Mouse (Mus musculus) midbrain, embryonic 10.5 days (tissue): ENCODE measurements at regions not wholly inside any gene's neighbourhood (a gene's known extent, or its start where the extent isn't known, plus 50 kb on each side); places are given as distances from the start of the nearest gene placed in this dataset.

Source experiments
- DNase-seq: peaks from one replicate; pipeline ENCODE4 v3.0.0-alpha.2; 2017; ENCODE audit warnings: low spot score
- H3K27ac ChIP-seq: fragments of 300-500 bp; sonication (generic); replicated peaks from 2 replicates; pipeline ENCODE4 v1.5.1; 2016; ENCODE audit warnings: mild to moderate bottlenecking
- H3K27me3 ChIP-seq: fragments of 300-500 bp; sonication (generic); 2 replicates; pipeline ENCODE4 v1.6.1; 2016; ENCODE audit warnings: low read depth, mild to moderate bottlenecking; ENCODE audit not compliant: poor library complexity, severe bottlenecking
- H3K36me3 ChIP-seq: fragments of 300-500 bp; sonication (generic); 2 replicates; pipeline ENCODE4 v1.6.1; 2016; ENCODE audit warnings: mild to moderate bottlenecking, moderate library complexity
- H3K4me1 ChIP-seq: fragments of 300-500 bp; sonication (generic); 2 replicates; pipeline ENCODE4 v1.6.1; 2016
- H3K4me3 ChIP-seq: fragments of 300-500 bp; sonication (generic); 2 replicates; pipeline ENCODE4 v1.5.1; 2016; ENCODE audit warnings: mild to moderate bottlenecking, moderate library complexity
- H3K9me3 ChIP-seq: fragments of 300-500 bp; sonication (generic); replicated peaks from 2 replicates; pipeline ENCODE4 v1.6.1; 2016; ENCODE audit warnings: mild to moderate bottlenecking
- WGBS: fragments of 180-500 bp; shearing (Covaris S2); methylation state at CpG from one replicate; pipeline ENCODE4 v1.1.7; 2016; 5-methylcytosine and 5-hydroxymethylcytosine counted together

DNA sequence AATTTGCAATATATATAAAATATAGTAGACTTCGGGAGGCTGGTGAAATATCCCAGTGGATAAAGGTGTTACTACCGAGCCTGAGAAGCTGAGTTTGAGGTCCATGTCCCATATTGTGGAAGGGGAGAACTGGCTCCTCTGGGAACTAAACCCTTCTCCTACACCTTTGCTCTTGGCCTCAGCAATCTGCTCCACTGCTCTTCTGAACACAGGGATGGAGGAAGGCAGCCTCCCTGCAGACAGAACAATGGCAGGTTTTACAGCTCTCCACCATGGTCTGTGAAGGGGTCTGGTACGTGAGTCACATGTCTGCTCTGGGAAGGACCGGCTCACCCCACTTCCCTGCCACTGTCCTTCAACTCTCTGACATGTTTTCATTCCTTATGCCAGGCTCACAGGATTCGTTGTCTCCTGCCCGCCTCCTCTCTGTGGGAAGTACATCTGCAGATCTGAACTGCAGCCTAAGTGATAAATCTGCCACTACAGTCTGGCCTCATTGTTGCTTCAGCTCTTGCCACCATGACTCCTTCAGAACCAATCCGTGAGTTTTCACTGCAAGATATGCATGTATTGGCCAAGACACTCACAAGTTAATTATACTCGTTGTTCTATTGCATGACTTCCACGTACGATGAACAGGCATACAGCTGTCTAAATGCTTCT is 220.0 kb upstream of the Gm9767 start:
- H3K27me3 ChIP-seq, result no peaks in the 10 kb centered on the region
- DNase-seq, result no peak
- no peak overlapping the region for H3K27ac ChIP-seq
- H3K36me3 ChIP-seq, result no peaks in the 10 kb centered on the region
- H3K4me1 ChIP-seq, result no peaks in the 10 kb centered on the region
- H3K4me3 ChIP-seq, result no peak overlapping the region
- WGBS, result 76% methylated on average over 10 of the region's 10 CpGs
- H3K9me3 ChIP-seq, result no peaks in the 10 kb centered on the region

DNA sequence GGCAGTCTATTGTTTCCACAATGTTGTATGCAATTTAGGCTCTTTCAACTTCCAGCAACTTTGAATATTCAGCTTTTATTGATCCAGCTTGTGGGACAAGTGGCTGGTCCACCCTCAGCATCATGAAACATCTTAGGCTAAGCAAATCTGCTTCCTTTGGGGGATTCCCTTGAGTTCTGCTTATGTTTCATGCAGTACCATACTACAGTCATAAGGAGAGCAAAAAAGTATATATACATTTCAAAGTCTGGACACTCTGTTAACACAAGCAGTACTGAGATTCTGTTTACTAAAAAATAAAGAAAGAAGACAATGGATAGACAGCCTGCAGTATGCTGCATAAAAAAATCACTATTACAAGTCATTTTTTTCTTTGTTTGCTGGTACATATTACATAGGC is 233.7 kb upstream of the Gm9767 start:
- no peaks in the 10 kb centered on the region for H3K27me3 ChIP-seq
- no peaks in the 10 kb centered on the region for H3K4me1 ChIP-seq
- no peaks in the 10 kb centered on the region for H3K9me3 ChIP-seq
- no peak for DNase-seq
- H3K36me3 ChIP-seq, result no peaks in the 10 kb centered on the region
- H3K27ac ChIP-seq, result no peak overlapping the region
- no peak overlapping the region for H3K4me3 ChIP-seq

DNA sequence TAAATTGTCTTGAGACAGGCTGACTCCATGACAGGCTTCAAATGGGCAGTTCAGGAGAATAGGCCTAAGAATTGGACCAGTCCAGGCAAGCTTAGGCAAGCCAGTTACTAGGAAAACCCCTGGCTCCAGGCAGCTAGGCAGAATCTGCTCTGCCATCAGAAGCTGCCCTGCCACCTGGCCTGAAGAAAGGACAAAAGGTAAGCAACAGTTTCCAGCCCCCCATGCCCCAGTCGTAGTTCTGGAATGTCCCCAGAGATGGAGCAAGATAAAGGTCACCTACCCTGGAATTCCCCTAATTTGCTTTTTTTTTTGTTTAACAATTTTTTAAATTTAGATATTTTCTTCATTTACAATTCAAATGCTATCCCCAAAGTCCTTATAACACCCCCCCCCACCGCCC is 248.8 kb upstream of the Gm9767 start:
- Histone ChIP-seq H3K4me1 (no peaks in the 10 kb centered on the region), H3K27ac (no peak overlapping the region), H3K4me3 (no peak overlapping the region), H3K27me3 (no peaks in the 10 kb centered on the region), H3K36me3 (no peaks in the 10 kb centered on the region), H3K9me3 (peaks cover 4% of the 10 kb centered on the region; the same call in 1 of the 2 replicates)
- 86% methylated on average over 2 of the region's 2 CpGs for WGBS
- no peak for DNase-seq

DNA sequence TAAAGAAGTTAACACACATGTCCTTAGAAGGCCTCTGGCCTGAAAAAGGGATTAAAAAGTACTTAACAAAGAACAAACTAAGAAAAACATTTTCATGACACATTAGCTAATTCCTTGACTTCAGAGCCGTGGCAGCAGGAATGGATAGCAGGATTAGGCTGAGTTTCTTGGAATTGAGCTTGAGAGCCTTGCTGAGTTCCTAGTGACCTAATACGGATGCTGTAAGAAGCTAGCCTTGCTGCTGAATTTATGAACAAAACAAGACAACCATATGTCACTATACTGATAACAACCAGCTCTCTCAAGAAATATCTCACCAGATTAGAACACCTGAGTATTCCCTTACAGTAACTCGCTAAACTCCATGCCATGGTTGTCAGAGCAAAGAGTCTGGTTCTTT is 268.2 kb upstream of the Smlr1 start:
- Histone ChIP-seq H3K27me3 (no peaks in the 10 kb centered on the region), H3K4me1 (no peaks in the 10 kb centered on the region), H3K9me3 (no peaks in the 10 kb centered on the region), H3K4me3 (no peak overlapping the region), H3K27ac (no peak overlapping the region), H3K36me3 (no peaks in the 10 kb centered on the region)
- DNase-seq, result no peak
- WGBS, result 83% methylated on average over 3 of the region's 3 CpGs

DNA sequence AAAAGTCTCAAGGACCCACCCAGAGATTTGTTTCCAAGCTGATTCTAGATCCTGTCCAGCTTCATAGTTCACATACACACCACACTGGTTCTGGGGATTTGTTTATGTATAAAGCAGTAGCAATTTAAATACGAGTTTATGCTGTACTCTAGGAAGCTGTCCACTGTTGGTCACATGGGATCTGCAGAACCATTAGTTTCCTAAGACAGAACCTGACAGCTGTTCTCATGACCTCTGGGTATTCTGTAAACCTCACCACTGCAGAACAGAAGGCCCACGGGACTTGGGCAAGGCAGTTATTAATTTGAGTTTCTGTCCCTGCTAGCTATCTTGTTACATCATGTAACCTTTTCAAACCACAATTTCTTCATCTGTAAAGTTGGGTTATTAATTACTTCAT is 265.4 kb upstream of the Smlr1 start:
- WGBS, result 84% methylated on average over 2 of the region's 2 CpGs
- Histone ChIP-seq H3K27me3 (no peaks in the 10 kb centered on the region), H3K27ac (no peak overlapping the region), H3K9me3 (no peaks in the 10 kb centered on the region), H3K4me3 (no peak overlapping the region), H3K36me3 (no peaks in the 10 kb centered on the region), H3K4me1 (no peaks in the 10 kb centered on the region)
- DNase-seq, result no peak

DNA sequence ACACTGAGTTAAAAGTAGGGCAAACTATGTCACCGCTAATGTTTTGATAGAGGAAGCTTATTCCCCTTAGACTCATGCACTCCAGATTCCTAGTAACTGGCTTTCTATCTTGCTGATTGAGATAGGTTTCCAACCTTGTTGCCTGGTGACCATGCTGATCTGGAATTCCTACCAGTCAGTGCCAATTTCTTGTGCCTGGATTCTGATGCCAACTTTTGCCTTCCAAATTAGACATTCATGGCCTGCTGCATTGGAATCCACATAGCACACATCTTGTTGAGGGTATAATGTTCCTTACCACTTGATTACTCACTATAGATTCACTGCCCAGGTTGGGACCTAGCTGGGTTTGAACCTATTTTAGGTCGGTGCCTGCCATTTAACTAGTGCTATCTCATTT is 262.8 kb upstream of the Smlr1 start:
- no peaks in the 10 kb centered on the region for H3K27me3 ChIP-seq
- no peak overlapping the region for H3K4me3 ChIP-seq
- WGBS, result 91% methylated on average over 2 of the region's 2 CpGs
- DNase-seq, result no peak
- H3K36me3 ChIP-seq, result no peaks in the 10 kb centered on the region
- H3K9me3 ChIP-seq, result no peaks in the 10 kb centered on the region
- no peaks in the 10 kb centered on the region for H3K4me1 ChIP-seq
- no peak overlapping the region for H3K27ac ChIP-seq

DNA sequence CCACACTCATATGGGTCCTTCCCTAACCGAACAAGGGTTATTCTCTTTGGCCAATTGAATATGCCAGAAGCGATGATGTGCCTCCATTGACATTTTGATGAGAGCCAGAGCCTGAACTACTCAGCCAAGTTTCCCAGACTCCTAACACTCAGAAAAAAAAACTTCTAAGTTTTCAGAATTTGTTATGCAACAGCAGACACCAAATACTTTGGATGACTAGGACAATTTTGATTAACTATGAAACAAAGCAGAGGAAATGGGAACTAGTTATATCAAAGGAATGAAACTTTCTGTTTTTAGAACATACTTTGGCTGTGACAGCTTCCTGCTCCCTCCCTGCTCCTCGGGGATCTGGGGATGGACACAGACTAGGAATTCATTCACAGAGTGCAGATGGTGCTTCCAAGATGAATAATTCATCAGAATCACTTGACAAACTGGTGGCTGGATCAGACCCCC is 254.3 kb upstream of the Smlr1 start:
- WGBS, result 78% methylated on average over 3 of the region's 3 CpGs

DNA sequence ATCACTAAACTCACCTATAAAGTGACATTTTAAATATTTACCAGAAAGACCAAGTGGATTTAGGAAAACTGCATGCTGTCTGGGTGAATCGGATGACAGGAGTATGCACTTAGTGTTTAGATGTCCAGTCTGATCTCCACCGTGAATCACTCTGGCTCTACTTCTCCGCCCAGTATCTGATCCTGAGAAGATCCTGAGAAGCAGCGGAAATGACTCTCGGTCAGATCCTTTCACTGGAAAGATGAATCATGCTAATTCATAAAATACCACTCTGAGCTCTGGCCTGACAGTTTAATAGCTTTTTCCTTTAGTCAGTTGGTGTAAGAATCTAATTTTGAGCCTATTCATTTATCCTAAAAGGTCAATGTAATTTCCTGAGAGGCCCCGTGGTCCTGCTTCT is 252.6 kb upstream of the Smlr1 start:
- H3K36me3 ChIP-seq, result no peaks in the 10 kb centered on the region
- no peaks in the 10 kb centered on the region for H3K9me3 ChIP-seq
- H3K4me3 ChIP-seq, result no peak overlapping the region
- DNase-seq, result no peak
- no peak overlapping the region for H3K27ac ChIP-seq
- 91% methylated on average over 6 of the region's 6 CpGs for WGBS
- no peaks in the 10 kb centered on the region for H3K27me3 ChIP-seq
- H3K4me1 ChIP-seq, result no peaks in the 10 kb centered on the region

More for the DNA sequence above, 254.3 kb upstream of the Smlr1 start:
- Histone ChIP-seq H3K36me3 (no peaks in the 10 kb centered on the region), H3K27me3 (no peaks in the 10 kb centered on the region), H3K9me3 (no peaks in the 10 kb centered on the region), H3K4me3 (no peak overlapping the region), H3K27ac (no peak overlapping the region), H3K4me1 (no peaks in the 10 kb centered on the region)
- no peak for DNase-seq

DNA sequence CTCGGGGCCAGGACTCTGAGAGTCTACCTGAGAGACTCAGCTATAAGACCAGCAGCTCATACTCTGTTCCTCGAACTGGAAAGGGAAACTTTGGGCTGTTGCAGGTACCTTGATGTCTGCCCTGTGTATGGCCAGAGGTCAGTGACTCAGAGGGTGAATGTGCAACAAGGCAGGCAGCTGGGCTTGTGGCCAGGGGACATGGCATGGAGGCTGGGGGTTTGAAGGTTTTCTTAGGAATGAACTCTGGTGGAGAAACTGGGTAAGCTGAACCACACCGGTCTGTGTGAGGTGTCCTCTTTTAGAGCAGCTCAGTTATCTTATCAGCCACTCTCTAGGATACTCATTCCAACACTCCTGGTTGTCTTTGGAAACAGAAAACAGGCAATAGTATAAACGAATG is 251.9 kb upstream of the Smlr1 start:
- Histone ChIP-seq H3K27ac (no peak overlapping the region), H3K27me3 (no peaks in the 10 kb centered on the region), H3K4me3 (no peak overlapping the region), H3K36me3 (no peaks in the 10 kb centered on the region), H3K4me1 (no peaks in the 10 kb centered on the region), H3K9me3 (no peaks in the 10 kb centered on the region)
- DNase-seq, result no peak
- 87% methylated on average over 4 of the region's 4 CpGs for WGBS

DNA sequence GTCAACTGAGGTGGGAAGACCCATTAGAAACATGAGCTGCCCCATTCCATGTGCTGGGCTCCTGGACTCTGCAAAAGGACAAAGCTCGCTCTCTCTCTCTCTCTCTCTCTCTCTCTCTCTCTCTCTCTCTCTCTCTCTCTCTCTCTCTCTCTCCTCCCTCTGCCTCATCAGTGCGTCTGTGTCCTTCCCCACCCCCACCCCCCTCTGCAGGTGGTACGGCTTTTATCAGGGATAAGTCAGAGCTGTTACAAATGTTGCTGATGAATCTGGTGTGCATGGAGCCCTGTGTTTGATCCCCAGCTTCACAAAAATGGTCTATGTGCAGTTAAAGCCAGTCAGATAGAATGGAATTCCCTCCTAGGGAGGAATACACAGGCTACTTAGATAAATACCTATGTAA is 247.8 kb upstream of the Smlr1 start:
- no peaks in the 10 kb centered on the region for H3K4me1 ChIP-seq
- no peak for DNase-seq
- no peak overlapping the region for H3K4me3 ChIP-seq
- no peaks in the 10 kb centered on the region for H3K27me3 ChIP-seq
- no peak overlapping the region for H3K27ac ChIP-seq
- H3K36me3 ChIP-seq, result no peaks in the 10 kb centered on the region
- 51% methylated on average over 3 of the region's 3 CpGs for WGBS
- no peaks in the 10 kb centered on the region for H3K9me3 ChIP-seq

DNA sequence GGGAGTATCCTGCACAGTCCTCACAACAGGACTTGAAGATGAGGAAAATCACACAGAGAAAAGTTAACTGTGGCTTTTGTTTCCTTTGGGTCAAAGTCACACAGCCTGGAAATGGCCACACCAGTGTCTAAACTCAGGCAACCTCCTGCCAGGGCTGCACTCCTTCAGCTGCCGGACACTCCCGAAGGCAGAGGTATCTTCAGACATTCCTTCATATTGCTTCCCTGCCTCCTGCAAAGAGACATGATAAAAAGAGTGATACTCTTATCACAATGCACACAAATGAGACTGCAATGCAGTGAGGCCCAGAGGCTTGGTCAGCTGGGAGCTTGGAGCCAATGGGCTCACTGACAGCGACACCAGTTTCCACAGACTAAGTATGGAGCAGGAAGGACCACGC is 243.4 kb upstream of the Smlr1 start:
- WGBS, result 93% methylated on average over 4 of the region's 4 CpGs
- H3K4me1 ChIP-seq, result no peaks in the 10 kb centered on the region
- H3K27me3 ChIP-seq, result no peaks in the 10 kb centered on the region
- no peak for DNase-seq
- H3K36me3 ChIP-seq, result no peaks in the 10 kb centered on the region
- no peak overlapping the region for H3K27ac ChIP-seq
- H3K9me3 ChIP-seq, result no peaks in the 10 kb centered on the region
- no peak overlapping the region for H3K4me3 ChIP-seq

DNA sequence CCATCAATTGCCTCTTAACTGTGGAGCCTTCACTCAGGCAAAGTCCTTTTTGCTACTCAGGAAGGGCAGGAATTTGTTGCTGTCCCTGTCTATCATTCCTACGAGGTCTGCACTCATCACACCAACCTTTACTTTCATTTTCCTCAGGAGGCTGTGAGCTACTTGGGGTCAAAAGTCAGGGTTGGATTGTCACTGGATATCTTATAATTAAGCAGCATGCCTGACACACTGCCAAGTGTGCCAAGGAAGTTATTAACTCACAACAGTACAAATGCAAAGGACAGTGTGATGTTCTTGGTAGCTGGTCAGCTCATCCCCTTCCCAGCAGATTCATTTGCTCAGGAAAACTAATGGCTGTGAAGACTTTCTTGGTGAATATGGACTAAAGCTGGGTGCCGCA is 241.7 kb upstream of the Smlr1 start:
- WGBS, result 84% methylated on average over 2 of the region's 2 CpGs
- DNase-seq, result no peak
- H3K4me3 ChIP-seq, result no peak overlapping the region
- H3K9me3 ChIP-seq, result no peaks in the 10 kb centered on the region
- no peak overlapping the region for H3K27ac ChIP-seq
- H3K27me3 ChIP-seq, result no peaks in the 10 kb centered on the region
- no peaks in the 10 kb centered on the region for H3K36me3 ChIP-seq
- H3K4me1 ChIP-seq, result no peaks in the 10 kb centered on the region

DNA sequence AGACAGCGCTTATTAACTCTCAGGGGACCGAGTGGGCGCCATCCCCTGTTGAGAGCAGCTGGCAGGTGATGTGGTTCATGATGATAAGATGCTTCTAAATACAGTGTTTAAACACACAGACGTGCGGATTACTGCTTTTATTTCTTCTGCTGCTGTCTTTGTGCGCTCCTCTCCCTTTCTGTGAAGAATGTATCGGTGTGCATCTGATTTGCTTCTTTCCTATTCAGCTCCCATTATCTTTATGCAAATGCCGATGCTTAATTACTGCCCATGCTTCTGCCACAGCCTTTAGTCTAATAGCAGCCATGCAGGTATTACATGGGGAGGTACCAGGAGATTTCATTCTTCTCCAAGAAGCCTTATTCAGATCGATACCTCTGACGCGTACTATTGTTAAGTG is 240.6 kb upstream of the Smlr1 start:
- no peaks in the 10 kb centered on the region for H3K27me3 ChIP-seq
- no peak overlapping the region for H3K4me3 ChIP-seq
- H3K4me1 ChIP-seq, result no peaks in the 10 kb centered on the region; the same call in 1 of the 2 replicates
- H3K9me3 ChIP-seq, result no peaks in the 10 kb centered on the region
- no peak for DNase-seq
- 88% methylated on average over 11 of the region's 11 CpGs for WGBS
- H3K27ac ChIP-seq, result no peak overlapping the region
- H3K36me3 ChIP-seq, result no peaks in the 10 kb centered on the region

DNA sequence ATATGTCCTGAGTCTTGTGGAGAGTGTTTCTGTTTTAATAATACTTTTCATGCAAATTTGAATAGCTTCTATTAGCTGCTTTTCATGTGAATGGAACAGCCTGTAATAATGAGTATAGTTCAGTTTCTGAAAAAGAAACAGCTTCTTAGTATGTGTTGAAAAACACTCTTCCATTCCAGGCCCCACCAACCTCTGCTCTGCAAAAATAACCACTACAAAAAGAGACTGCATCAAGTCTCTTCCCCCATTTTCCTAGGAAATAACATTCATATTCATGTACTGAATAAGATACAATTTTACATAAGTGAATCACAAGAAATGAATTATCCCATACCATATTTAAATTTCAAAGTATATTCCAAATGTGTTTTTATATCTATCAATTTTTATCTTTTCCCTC is 234.0 kb upstream of the Smlr1 start:
- Histone ChIP-seq H3K4me3 (no peak overlapping the region), H3K27ac (no peak overlapping the region), H3K36me3 (no peaks in the 10 kb centered on the region), H3K4me1 (no peaks in the 10 kb centered on the region; the same call in 1 of the 2 replicates), H3K27me3 (no peaks in the 10 kb centered on the region), H3K9me3 (no peaks in the 10 kb centered on the region)
- no peak for DNase-seq
